Mouse (Mus musculus) macrophage (primary cell): ENCODE results near the gene Lrrk1. TPM values are rescaled to one million over a fixed set of nuclear protein-coding genes. Genes with fewer than 3 reads are reported as not detected.
A peak's percentile ranks its signal among the peaks of the same experiment; 100 is the strongest.

Source experiments
- H3K27ac ChIP-seq: fragments of 350-480 bp; formaldehyde crosslinking; 2 replicates; pipeline ENCODE4 v1.9.0; 2021
- H3K36me3 ChIP-seq: fragments of 350-480 bp; formaldehyde crosslinking; 2 replicates; pipeline ENCODE4 v1.9.0; 2021; ENCODE audit errors: inconsistent target
- H3K4me3 ChIP-seq: fragments of 350-480 bp; formaldehyde crosslinking; 2 replicates; pipeline ENCODE4 v1.9.0; 2021; ENCODE audit errors: inconsistent target
- H3K79me2 ChIP-seq: fragments of 350-480 bp; formaldehyde crosslinking; 2 replicates; pipeline ENCODE4 v1.9.0; 2021; ENCODE audit errors: inconsistent target
- WGBS: methylation state at CpG from one replicate; pipeline ENCODE4 v1.1.7; 2026; ENCODE audit warnings: inconsistent platforms; ENCODE audit not compliant: missing documents; 5-methylcytosine and 5-hydroxymethylcytosine counted together
- polyA plus RNA-seq: library from polyadenylated mRNA; stranded (reverse); fragments of 250-400 nt; gene quantifications from 3 replicates; pipeline ENCODE4 v1.2.4, GENCODE M21; 2018; ENCODE audit warnings: inconsistent platforms

The Lrrk1 gene
- polyA plus RNA-seq, 1 experiment from 2014 or later, result 12.7 TPM

DNA sequence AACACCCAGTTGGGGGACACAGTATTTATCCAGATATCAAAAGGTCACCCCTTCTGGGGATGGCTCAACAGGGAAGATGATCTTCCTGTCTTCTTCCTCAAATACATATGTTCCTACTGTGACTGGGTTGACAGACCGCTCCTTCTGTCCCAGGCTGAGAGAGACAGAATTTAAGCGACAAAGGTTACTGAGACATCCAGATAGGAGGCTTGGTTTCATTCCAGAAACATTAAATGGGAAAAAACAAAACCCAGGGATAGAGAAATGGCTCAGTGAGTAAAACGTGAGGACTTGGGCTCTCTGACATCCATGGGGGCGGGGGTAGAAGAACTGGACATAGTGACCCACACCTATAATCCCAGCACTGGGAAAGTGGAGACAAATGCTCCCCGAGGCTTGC, 14.7 kb upstream of the Lrrk1 start:
- Histone ChIP-seq H3K79me2 (no peaks in the 10 kb centered on the region), H3K27ac (no peak overlapping the region), H3K4me3 (no peak overlapping the region), H3K36me3 (no peaks in the 10 kb centered on the region)
- WGBS, result 98% methylated on average over 5 of the region's 5 CpGs

DNA sequence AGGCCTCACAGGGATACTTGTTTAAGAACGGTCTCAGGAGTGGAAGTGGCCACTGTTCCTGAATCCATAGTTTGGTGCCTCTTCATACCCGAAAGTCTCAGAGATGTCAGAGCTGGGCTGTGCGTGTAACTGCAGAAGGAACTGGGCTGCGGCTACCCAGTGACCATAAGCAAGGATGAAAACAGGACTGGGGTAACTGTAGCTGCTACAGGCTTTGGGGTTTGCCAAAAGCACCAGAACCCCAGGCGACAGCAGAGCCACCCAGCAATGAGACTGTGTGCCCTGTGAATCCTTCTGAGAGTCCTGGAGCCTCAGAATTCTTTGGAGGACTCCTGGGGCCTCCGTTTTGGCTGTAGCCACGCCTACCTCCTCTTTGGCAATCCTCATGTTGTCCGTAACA, 13.5 kb upstream of the Lrrk1 start:
- Histone ChIP-seq H3K36me3 (no peaks in the 10 kb centered on the region), H3K4me3 (no peak overlapping the region), H3K79me2 (no peaks in the 10 kb centered on the region), H3K27ac (no peak overlapping the region)
- 73% methylated on average over 8 of the region's 8 CpGs for WGBS

DNA sequence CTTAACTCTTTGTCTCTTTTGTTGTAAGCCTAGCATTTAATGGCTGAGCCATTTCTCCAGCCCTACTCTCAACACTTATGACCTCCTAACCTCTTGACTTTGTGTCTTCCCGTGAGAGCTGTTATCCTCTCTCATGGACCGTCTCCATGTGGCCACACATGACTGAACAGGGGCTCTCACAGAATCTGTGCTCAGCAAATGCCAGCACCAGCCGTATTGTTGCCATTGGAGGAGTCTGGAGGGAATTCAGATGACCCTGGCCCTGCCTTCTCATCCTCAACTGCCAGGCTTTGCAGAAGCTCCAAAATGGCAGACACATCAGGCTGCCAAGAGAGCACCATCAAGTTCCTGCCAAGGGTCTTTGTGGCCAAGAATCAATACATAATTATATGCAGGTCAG, 9.1 kb upstream of the Lrrk1 start:
- H3K36me3 ChIP-seq, result no peaks in the 10 kb centered on the region
- H3K79me2 ChIP-seq, result no peaks in the 10 kb centered on the region
- no peak overlapping the region for H3K4me3 ChIP-seq
- 100% methylated on average over 3 of the region's 3 CpGs for WGBS
- no peak overlapping the region for H3K27ac ChIP-seq

DNA sequence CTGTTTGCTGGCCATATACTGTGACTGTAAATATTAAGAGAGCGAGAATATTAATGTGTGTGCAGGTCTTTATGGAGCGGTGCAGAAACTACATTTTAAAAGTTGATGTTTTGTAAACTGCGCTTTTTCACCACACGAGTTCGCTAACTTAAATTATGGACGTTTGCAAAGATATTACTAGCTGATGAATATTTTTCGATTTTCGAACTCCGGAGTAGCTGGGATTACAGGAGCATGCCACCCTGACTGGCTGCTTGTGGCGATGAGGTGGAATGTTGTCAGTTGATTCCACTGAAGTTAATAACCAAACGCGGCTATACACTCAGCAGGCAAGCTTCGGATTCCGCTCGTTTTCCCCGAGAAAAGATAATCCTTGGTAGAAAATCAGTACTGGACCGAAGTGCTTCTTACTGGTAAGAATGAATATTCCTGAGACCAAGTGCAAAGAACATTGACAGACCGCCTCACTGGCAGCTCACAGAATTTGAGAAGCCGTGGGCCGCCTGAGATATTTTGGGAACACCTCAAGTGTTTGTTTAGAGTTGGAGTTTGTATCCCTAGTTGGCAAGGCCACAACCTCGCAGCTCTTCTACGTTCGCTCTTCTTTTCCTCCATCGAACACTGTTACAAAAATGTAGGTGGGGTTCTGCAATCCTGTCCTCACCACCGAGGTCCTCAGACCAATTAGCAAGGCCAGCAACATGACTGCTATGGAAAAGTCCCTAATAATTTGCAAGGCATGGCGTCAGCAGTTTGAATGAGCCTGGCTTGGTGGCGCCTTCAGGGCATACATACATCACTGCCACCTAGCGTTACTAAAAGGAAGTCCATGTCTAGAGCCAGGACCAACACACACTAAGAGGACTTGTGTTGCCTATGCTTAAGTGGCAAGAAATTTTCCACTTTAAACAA, 727 bp upstream of the Lrrk1 start:
- Histone ChIP-seq H3K27ac (peak overlapping the region; percentile 56), H3K36me3 (no peaks in the 10 kb centered on the region), H3K79me2 (peaks cover 34% of the 10 kb centered on the region), H3K4me3 (peak overlapping the region; percentile 38)
- WGBS, result 21% methylated on average over 28 of the region's 28 CpGs

DNA sequence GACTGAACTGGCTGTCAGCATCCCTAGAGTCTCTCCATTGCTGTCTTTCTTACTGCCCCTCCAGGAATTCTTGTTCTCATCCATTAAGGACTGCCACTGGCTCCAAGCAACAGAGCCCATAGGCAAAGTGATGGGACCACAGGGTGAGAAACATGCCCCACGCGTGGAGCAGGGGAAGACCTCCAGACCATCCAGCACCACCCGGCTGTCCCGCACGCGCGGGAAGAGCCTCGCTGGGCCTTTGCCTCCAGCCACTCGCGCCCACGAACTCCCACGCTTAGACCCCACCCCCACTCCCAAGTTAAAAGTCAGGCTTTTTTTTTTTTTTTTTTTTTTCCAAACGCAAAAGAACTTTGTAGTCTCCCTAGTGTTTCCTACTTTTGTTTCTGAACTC, 734 bp downstream of the Lrrk1 start:
- Histone ChIP-seq H3K36me3 (no peaks in the 10 kb centered on the region), H3K79me2 (peaks cover 48% of the 10 kb centered on the region), H3K4me3 (peak overlapping the region; percentile 38), H3K27ac (no peak overlapping the region)
- 8% methylated on average over 13 of the region's 13 CpGs for WGBS

DNA sequence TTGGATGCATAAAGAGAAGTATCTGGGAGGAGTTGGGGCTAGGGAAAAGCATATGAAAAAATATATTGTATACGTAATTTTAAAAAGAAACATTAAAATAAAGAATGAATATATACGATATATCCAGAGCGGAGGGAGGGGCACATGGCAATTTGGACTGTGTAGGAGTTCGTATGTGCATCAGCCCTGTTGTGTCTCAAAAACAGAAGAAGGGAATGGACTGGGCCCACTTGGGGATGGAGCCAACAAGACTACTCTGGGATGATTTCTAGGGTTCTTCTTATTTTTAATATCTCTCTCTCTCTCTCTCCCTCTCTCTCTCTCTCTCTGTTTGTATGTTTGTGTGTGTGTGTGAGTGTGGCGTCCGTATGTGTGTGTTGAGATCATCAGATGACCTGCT, 1.7 kb downstream of the Lrrk1 start:
- 96% methylated on average over 6 of the region's 6 CpGs for WGBS
- Histone ChIP-seq H3K79me2 (peaks cover 58% of the 10 kb centered on the region), H3K4me3 (no peak overlapping the region), H3K27ac (no peak overlapping the region), H3K36me3 (no peaks in the 10 kb centered on the region)

DNA sequence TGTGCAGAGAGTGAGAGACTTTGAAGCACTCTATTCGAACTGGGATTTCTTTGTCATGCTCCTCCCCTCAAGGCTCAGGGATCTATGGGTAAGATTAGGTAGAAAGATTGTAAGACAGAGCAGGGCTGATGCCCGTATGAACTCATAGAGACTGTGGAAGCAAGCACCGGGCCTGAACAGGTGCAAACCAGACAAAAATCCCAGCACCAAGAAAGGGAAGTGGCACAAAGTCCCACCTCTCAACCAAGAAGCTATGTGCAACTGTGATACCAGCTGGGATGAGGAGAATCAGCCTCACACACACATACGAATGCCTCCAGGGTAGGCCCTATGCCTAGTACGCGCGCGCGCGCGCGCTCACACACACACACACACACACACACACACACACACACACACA, 2.3 kb downstream of the Lrrk1 start:
- no peaks in the 10 kb centered on the region for H3K36me3 ChIP-seq
- no peak overlapping the region for H3K4me3 ChIP-seq
- peaks cover 61% of the 10 kb centered on the region for H3K79me2 ChIP-seq
- 56% methylated on average over 4 of the region's 12 CpGs for WGBS
- H3K27ac ChIP-seq, result no peak overlapping the region

DNA sequence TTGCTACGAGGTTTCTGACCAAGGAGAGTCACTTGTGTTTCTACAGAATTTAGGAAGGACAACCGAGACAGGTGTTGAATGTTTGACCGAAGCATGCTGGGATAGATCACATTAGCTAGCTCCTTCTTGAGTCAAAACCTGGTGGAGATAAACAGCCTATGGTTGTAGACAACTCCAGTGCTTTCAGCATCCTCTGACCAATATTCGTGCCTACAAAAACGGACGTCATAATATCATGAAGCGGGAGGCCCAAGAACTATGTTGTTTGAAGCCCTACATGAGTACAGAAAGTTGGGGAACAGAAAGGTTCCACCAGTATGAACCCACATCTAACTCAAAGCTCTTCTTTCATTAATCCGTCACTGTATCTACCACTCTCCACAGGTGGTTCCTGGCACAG, 3.3 kb downstream of the Lrrk1 start:
- H3K27ac ChIP-seq, result peak overlapping the region; percentile 31; the same call in 1 of the 2 replicates
- peaks cover 61% of the 10 kb centered on the region for H3K79me2 ChIP-seq
- peaks cover 8% of the 10 kb centered on the region; the same call in 1 of the 2 replicates for H3K36me3 ChIP-seq
- no peak overlapping the region for H3K4me3 ChIP-seq
- 74% methylated on average over 8 of the region's 8 CpGs for WGBS

DNA sequence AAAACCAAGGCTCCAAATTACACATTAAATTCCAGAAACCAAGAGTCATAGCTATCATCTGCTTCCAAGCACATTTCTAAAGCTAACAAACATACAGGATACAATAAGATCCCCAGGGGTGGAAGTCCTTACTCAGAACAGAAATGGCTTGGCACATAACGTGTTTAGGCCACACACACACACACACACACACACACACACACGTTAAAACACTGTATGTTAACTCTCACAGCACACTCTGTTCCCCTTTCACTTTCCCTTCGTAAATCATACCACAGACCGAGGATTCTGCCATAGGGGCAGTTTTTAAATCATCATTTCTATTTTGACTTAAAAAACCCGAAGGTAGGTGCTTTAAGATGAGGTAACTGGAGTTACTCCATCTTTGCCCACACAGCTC, 3.9 kb downstream of the Lrrk1 start:
- Histone ChIP-seq H3K27ac (peak overlapping the region; percentile 31; the same call in 1 of the 2 replicates), H3K4me3 (peak overlapping the region; percentile 8; the same call in 1 of the 2 replicates)
- WGBS, result 1% methylated on average over 5 of the region's 5 CpGs

DNA sequence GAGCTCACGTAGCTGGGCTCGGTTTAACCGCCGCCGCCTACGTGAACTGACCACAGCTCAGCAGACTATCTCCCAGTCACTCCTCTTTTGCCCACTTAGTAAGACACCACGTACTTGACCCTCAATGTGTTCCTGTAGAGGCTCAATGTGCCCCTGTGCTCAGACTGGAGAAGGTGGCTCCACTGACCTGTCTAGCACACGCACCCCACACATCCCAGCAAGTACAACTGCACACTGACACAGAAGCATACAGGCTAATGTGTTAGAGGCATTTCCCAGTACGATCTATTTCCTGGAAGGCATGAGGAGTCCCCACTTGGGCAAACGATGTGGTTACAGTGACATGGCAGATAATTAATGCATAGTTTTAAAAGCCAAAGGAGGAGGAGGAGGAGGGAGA, 11.6 kb downstream of the Lrrk1 start:
- no peak overlapping the region for H3K27ac ChIP-seq
- 79% methylated on average over 10 of the region's 10 CpGs for WGBS
- H3K79me2 ChIP-seq, result peaks cover 59% of the 10 kb centered on the region; the same call in 1 of the 2 replicates
- peaks cover 18% of the 10 kb centered on the region; the same call in 1 of the 2 replicates for H3K36me3 ChIP-seq
- no peak overlapping the region for H3K4me3 ChIP-seq

More for the DNA sequence above, 3.9 kb downstream of the Lrrk1 start:
- Histone ChIP-seq H3K36me3 (peaks cover 10% of the 10 kb centered on the region; the same call in 1 of the 2 replicates), H3K79me2 (peaks cover 65% of the 10 kb centered on the region)

DNA sequence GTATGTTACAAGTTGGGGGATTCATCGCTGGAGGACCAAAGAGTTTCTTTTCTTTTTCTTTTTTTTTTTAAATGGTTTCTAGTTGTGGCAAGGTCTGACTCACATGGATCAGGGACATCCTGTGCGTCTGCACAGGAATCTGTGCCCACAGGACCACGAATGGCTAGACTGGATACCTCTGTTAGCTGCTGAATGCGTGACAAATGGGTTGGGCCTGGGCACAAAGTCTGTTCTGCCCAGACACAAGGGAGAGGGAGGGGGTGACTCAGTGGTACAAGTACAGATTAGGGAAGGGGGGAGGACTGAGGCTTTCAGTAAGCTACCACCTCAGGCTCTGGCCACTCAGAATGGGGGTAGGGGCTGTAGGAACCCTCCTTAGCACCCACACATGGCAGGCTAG, 12.4 kb downstream of the Lrrk1 start:
- Histone ChIP-seq H3K27ac (no peak overlapping the region), H3K79me2 (peaks cover 55% of the 10 kb centered on the region; the same call in 1 of the 2 replicates), H3K4me3 (no peak overlapping the region), H3K36me3 (peaks cover 18% of the 10 kb centered on the region; the same call in 1 of the 2 replicates)
- 88% methylated on average over 4 of the region's 4 CpGs for WGBS

DNA sequence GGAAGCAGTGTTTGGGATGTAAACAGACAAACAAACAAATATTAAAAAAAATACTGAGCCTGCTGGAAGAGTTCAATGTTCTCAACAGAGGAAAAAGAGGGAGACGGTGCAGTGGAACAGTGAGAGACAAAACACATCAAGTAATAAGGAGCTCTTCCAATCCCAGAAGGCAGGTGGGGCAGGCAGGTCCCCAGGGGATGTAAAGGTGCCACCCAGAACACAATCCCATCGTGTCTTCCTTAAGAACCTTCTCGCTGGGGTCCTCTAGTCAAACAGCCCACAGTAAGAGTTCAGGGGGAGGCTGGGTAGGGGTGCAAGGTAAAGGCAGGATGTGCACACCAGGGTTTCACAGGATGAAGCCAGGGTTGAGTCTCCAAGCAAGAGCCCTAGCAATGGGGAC, 14.8 kb downstream of the Lrrk1 start:
- WGBS, result 100% methylated on average over 3 of the region's 3 CpGs
- H3K36me3 ChIP-seq, result peaks cover 2% of the 10 kb centered on the region; the same call in 1 of the 2 replicates

DNA sequence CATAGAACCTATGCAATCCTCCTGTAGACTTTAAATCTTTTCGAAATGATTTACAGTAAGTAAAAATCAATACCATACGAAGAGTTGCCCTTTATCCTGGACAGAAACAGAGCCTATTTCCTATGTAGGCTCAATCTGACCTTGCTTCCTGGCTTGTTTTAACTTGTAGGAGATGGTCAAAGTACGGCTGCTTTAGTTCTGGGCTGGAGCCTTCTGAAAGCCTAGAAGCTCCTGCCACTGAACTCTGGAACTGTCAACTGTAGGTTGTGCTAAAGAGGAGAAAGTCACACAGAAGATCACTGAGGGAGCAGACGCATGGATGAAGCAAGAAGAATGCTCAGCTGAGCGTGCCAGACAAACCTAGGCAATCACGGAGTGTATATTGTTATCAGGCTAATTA, 17.2 kb downstream of the Lrrk1 start:
- Histone ChIP-seq H3K36me3 (no peaks in the 10 kb centered on the region), H3K4me3 (no peak overlapping the region), H3K27ac (no peak overlapping the region), H3K79me2 (peaks cover 54% of the 10 kb centered on the region; the same call in 1 of the 2 replicates)
- 94% methylated on average over 6 of the region's 6 CpGs for WGBS

More for the DNA sequence above, 14.8 kb downstream of the Lrrk1 start:
- Histone ChIP-seq H3K27ac (no peak overlapping the region), H3K79me2 (peaks cover 45% of the 10 kb centered on the region; the same call in 1 of the 2 replicates), H3K4me3 (no peak overlapping the region)

DNA sequence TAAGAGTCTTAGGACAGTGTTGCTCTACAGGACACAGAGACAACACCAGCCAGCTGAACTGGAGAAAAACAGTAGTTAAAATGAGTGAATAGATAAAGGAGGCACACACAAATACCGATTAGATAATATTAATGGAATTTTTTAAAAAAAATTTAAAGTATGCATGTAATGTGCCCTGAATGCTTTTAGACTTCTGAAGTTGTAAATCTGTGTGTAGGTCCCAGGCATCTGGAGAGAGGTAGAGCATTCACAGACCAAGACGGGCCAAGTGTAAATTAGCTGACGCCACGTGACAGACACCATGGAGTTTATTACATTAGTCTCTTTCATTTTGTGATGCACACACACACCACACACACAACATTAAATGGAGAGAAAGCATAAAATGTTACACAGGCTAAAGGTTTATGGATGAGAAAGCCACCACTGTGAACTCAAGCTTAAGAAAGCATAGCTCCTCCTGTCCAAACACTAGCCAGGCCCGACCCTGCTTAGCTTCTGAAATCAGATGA, 18.2 kb downstream of the Lrrk1 start:
- no peak overlapping the region for H3K27ac ChIP-seq

More for the DNA sequence above, 18.2 kb downstream of the Lrrk1 start:
- Histone ChIP-seq H3K36me3 (no peaks in the 10 kb centered on the region), H3K4me3 (no peak overlapping the region), H3K79me2 (peaks cover 44% of the 10 kb centered on the region; the same call in 1 of the 2 replicates)
- WGBS, result 90% methylated on average over 5 of the region's 5 CpGs
